Mouse (Mus musculus) brown adipose tissue, adult 24 weeks (tissue): ENCODE results near the gene Gm5751. TPM values are rescaled to one million over a fixed set of nuclear protein-coding genes. Genes with fewer than 3 reads are reported as not detected.
"Not testable (repeated sequence)": the region's sequence is repeated elsewhere in the genome, so short reads cannot be mapped to it uniquely, and the experiment has no call there.

Experiments used
- H3K27ac ChIP-seq: fragments of 200-500 bp; replicated peaks from 2 replicates; pipeline ENCODE4 v1.5.1; 2012; ENCODE audit warnings: low read depth, mild to moderate bottlenecking, low read length
- H3K4me1 ChIP-seq: fragments of 200-500 bp; 2 replicates; pipeline ENCODE4 v1.6.1; 2012; ENCODE audit warnings: low read length, mixed read lengths; ENCODE audit not compliant: control insufficient read depth, insufficient read depth, insufficient read length
- H3K4me3 ChIP-seq: fragments of 200-500 bp; 2 replicates; pipeline ENCODE4 v1.5.1; 2012; ENCODE audit warnings: low read depth, mild to moderate bottlenecking, low read length, moderate library complexity; ENCODE audit not compliant: insufficient read depth
- polyA plus RNA-seq: library from polyadenylated mRNA; stranded (reverse); fragments of >200 nt; gene quantifications from 2 replicates; pipeline ENCODE4 v1.2.4, GENCODE M21; 2012; ENCODE audit not compliant: missing spikeins, insufficient read depth, insufficient read length

The Gm5751 gene
- not detected in 2 replicates for polyA plus RNA-seq

- not testable (repeated sequence) for H3K27ac ChIP-seq, H3K4me3 ChIP-seq, H3K4me1 ChIP-seq
Observed at GRCm38 (mm10) chrX:8873953-8874352, at the start of gene Gm5751. TSS of gene Gm5751 (plus strand) at chrX:8874253.

GRCm38 (mm10) chrX:8832043-8832442 is 42.0 kb upstream of the Gm5751 start:
- no peak overlapping the region for H3K27ac ChIP-seq
- H3K4me3 ChIP-seq = no peak overlapping the region
- H3K4me1 ChIP-seq = no peaks in the 10 kb centered on the region

GRCm38 (mm10) chrX:8843694-8844093 is 30.4 kb upstream of the Gm5751 start, which contains the start of gene Gm6592:
TSS of gene Gm6592 (plus strand) at chrX:8843994.
- no peaks in the 10 kb centered on the region for H3K4me1 ChIP-seq
- H3K4me3 ChIP-seq = no peak within 1 kb of the TSS
- no peak within 1 kb of the TSS for H3K27ac ChIP-seq

- Histone ChIP-seq H3K27ac (no peak overlapping the region), H3K4me1 (no peaks in the 10 kb centered on the region), H3K4me3 (no peak overlapping the region)
Observed at GRCm38 (mm10) chrX:8852486-8852885, 21.6 kb upstream of the Gm5751 start.

- not testable (repeated sequence) for H3K4me3 ChIP-seq, H3K4me1 ChIP-seq, H3K27ac ChIP-seq
Observed at GRCm38 (mm10) chrX:8864331-8864730, 9.7 kb upstream of the Gm5751 start.

- H3K27ac ChIP-seq = no peak overlapping the region
- H3K4me3 ChIP-seq = no peak overlapping the region
- no peaks in the 10 kb centered on the region for H3K4me1 ChIP-seq
Observed at GRCm38 (mm10) chrX:8884336-8884735, 10.3 kb downstream of the Gm5751 start.

GRCm38 (mm10) chrX:8891975-8892342 is 17.9 kb downstream of the Gm5751 start:
- no peak overlapping the region for H3K27ac ChIP-seq
- no peak overlapping the region for H3K4me3 ChIP-seq
- H3K4me1 ChIP-seq = no peaks in the 10 kb centered on the region

GRCm38 (mm10) chrX:8892343-8893155 is 18.5 kb downstream of the Gm5751 start, which contains the start of gene B630019K06Rik:
TSS of gene B630019K06Rik (plus strand) at chrX:8892382.
- H3K27ac ChIP-seq = no peak within 1 kb of the TSS
- peak within 1 kb of the TSS; percentile 68 for H3K4me3 ChIP-seq
- no peaks in the 10 kb centered on the region for H3K4me1 ChIP-seq

- H3K27ac ChIP-seq = no peak overlapping the region
- H3K4me3 ChIP-seq = peak overlapping the region; percentile 68
- H3K4me1 ChIP-seq = no peaks in the 10 kb centered on the region
Observed at GRCm38 (mm10) chrX:8893182-8893651, 19.2 kb downstream of the Gm5751 start.

- no peaks in the 10 kb centered on the region for H3K4me1 ChIP-seq
- no peak overlapping the region for H3K4me3 ChIP-seq
- H3K27ac ChIP-seq = no peak overlapping the region
Observed at GRCm38 (mm10) chrX:8900823-8901222, 26.8 kb downstream of the Gm5751 start.

GRCm38 (mm10) chrX:8901906-8902472 is 27.9 kb downstream of the Gm5751 start:
- Histone ChIP-seq H3K4me1 (no peaks in the 10 kb centered on the region), H3K27ac (no peak overlapping the region), H3K4me3 (no peak overlapping the region)

- Histone ChIP-seq H3K4me3 (no peak overlapping the region), H3K4me1 (no peaks in the 10 kb centered on the region), H3K27ac (no peak overlapping the region)
Observed at GRCm38 (mm10) chrX:8921080-8921479, 47.0 kb downstream of the Gm5751 start.

GRCm38 (mm10) chrX:8921813-8922607 is 48.0 kb downstream of the Gm5751 start:
- Histone ChIP-seq H3K4me1 (no peaks in the 10 kb centered on the region), H3K27ac (no peak overlapping the region), H3K4me3 (no peak overlapping the region)

- H3K27ac ChIP-seq = no peak overlapping the region
- no peaks in the 10 kb centered on the region for H3K4me1 ChIP-seq
- no peak overlapping the region for H3K4me3 ChIP-seq
Observed at GRCm38 (mm10) chrX:8927308-8927707, 53.3 kb downstream of the Gm5751 start.
